Mouse (Mus musculus): ENCODE data around the gene Gm20388. TPM values are rescaled to one million over a fixed set of nuclear protein-coding genes. Genes with fewer than 3 reads are reported as not detected.

The Gm20388 gene
- total RNA-seq, 2 experiments from 2014 or later: 6.8 to 7.8 TPM

DNA sequence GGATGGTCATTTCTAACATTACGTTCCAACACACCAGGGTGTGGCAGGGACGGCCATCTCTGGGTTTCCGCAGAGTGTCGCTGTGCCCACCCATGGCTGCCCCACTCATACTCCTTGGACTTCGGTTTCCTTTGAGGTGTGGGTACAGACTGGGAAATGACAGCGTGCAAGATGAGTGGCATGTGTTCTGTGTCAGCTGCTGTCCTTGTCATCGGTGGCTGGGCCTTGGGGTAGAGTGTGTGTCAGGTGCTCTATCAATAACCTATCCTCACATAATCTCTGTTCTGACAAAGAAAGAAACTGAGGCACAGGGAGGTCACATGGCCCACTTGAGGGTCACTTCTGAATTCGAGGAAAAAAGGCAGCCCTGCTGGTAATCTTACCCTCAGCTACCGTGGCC lies 2726.6 kb downstream of the Gm20388 start:
- no peak for DNase-seq
- intact Hi-C loops (cut with DNase I): loop anchor here (1.0 kb wide), 1 partner anchor 12 kb away; no protein-coding TSS in a partner anchor

DNA sequence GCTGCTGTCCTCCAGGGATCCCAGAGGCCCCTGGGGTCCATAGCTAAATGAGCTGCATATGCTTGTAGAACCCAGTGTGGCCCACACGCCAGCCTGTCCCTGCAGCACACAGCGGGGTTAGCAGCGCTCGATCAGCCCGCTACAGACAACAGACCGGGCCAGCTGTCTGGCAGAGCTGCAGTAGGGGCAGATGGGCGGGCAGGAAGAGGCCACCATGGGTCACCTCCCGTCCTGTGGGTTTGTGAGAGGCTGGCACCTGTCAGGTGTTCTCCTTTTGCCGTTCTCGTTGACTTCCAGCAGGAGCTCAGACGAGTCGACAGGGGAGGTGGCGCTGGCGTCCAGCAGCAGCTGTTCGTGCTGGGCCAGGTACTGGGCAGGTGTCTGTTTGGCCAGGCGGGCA lies 2728.0 kb downstream of the Gm20388 start:
- intact Hi-C loops (cut with DNase I): no loop called here

GRCm38 (mm10) chr8:122639521-122640248 lies 2729.0 kb downstream of the Gm20388 start:
- DNase-seq: peak; percentile 64 to 65
- intact Hi-C loops (cut with DNase I): no loop called here

More for the DNA sequence above, 2728.0 kb downstream of the Gm20388 start:
- DNase-seq: no peak

DNA sequence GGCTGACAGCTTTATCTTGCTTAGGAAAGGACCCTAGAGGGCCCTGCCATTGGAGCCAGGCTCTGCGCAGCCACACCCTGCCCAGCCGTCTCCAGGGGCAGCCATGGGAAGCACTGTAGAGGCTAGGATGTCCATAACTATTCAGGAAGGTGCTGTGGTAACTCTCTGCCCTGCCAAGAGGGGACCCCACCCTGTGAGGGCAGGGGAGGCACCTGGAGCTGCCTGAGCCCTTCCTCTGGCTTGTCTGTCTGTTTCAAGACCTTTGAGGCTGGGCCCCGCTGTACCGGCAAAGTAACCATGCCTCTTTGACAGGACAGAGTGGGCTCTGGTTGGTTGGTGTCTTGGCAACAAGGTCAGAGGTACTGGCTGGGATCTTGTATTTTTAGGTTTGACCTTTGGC lies 2730.2 kb downstream of the Gm20388 start:
- intact Hi-C loops (cut with DNase I): no loop called here
- DNase-seq: no peak

GRCm38 (mm10) chr8:122641406-122641805 lies 2730.8 kb downstream of the Gm20388 start:
- no peak for DNase-seq
- intact Hi-C loops (cut with DNase I): no loop called here

GRCm38 (mm10) chr8:122642071-122642470 lies 2731.4 kb downstream of the Gm20388 start:
- no peak for DNase-seq
- intact Hi-C loops (cut with DNase I): no loop called here

- DNase-seq: no peak
- intact Hi-C loops (cut with DNase I): no loop called here
These were observed 2733.7 kb downstream of the Gm20388 start for GRCm38 (mm10) chr8:122644175-122644954.

DNA sequence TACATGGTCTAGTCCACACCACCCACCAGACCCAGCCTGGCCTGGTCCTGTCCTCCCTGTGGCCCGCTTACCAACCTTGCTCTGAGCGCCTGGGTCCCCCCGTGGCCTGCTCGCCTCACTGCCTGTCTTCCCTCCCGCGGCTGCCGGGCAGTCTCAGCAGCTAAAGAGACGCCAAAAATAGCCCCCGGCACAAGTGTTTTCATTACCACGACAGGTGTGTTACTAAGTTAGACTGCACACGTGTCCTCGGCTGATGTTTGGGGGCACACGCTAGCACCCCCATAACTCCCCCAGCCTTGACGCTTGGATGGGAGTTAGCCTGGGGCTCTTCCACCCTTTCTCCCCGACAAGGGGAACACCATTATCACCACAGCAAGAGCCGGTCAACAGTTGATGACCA lies 2735.7 kb downstream of the Gm20388 start:
- DNase-seq: no peak
- intact Hi-C loops (cut with DNase I): no loop called here

DNA sequence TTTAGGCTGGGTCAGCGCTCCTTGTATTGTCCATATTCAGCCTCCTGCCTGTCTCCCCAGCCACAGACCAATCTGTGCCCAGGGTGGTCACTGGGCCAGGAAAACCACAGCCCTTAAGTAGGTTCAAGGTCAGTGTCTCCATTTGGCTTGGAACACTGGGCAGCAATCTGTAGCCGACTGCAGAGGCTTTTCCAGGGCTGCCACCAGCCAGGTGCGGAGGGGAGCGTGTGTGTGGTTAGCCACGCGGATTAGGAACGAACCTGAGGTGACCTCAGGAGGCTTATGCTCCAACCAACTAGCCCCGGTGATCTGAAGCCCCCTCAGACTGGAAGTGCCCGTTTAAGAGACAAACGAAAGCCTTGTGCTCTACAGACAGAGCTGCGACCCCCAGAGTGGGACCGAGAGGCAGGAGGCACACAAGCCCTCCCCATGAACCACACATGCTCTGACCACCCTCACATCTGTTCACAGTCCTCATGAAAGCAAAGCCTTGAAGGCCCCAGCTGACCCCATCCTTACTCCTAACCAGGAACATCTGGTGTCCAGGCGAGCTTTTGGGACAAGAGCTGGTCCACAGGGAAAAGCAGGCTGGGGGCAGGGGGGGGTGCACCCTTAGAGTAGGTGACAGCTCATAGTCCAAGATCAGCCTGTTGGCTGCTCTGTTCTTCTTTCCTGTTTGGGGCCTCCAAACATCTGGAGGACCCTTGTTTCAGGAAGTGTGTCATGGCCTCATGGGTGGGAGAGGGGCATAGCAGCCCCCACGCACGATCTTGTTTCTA lies 2737.7 kb downstream of the Gm20388 start:
- intact Hi-C loops (cut with DNase I): no loop called here
- DNase-seq: no peak

- DNase-seq: peak in 1 of 2 experiments; percentile 73
- intact Hi-C loops (cut with DNase I): no loop called here
These were observed 2740.8 kb downstream of the Gm20388 start for GRCm38 (mm10) chr8:122651326-122651921.

DNA sequence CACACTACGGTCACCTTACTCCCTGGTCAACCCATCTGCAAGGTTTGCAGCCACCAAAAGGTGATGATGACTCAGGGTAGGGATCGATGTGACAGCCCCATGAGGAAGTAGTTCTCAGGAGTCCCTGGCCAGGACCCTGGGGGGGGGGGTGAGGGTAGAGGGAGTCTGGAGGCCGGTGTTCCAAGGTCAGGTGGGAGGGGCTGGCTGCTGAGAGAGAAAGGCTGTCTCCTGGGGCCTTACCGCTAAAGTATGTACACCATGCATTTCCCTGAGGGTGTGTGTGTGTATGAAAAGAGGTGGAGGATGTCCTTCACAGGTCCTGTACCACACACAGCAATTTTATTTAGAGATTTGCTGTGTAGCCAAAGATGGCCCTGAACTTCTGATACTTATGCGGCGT lies 2742.0 kb downstream of the Gm20388 start:
- intact Hi-C loops (cut with DNase I): no loop called here
- no peak for DNase-seq

DNA sequence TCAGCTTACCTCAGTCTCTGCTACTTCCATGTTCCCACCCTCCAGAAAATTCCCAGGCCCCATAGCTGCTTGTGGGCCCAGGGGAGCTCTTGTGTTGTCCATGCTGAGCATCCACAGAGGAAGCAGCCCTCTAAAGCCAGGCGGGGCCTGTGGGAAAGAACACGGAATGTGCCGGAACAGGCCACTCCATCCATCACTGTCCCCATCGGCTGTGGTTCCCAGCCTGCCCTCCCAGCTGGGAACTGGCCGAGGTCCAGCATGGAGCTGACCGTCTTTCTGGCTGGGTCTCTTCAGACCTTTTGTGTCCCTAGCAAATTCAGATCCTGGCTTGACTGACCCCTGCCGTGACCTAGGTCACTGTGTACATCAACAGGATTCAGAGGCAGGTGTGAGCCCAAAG lies 2744.1 kb downstream of the Gm20388 start:
- DNase-seq: no peak
- intact Hi-C loops (cut with DNase I): no loop called here

- no peak for DNase-seq
These were observed 2745.7 kb downstream of the Gm20388 start for GRCm38 (mm10) chr8:122656056-122656999.

GRCm38 (mm10) chr8:122658149-122658806 lies 2747.6 kb downstream of the Gm20388 start:
- intact Hi-C loops (cut with DNase I): no loop called here
- DNase-seq: no peak

More at GRCm38 (mm10) chr8:122656056-122656999, 2745.7 kb downstream of the Gm20388 start:
- intact Hi-C loops (cut with DNase I): no loop called here

DNA sequence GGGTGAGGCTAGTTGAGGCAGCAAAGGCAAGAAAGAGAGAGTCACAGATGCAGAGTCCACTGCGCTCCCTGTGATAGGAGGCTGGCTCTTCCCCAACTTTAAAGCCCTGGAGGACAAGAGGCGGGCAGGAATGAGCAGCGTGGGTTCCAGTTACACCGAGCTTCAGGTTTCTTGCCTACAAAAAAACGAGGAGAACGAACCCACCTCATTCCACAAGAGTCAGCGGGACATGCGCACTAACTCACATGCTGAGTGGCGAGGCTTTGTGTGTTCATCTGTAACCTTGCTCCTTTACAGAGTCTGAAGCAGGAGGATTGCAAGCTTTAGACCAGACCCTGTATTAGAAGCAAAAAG lies 2748.1 kb downstream of the Gm20388 start:
- intact Hi-C loops (cut with DNase I): no loop called here
- no peak for DNase-seq

DNA sequence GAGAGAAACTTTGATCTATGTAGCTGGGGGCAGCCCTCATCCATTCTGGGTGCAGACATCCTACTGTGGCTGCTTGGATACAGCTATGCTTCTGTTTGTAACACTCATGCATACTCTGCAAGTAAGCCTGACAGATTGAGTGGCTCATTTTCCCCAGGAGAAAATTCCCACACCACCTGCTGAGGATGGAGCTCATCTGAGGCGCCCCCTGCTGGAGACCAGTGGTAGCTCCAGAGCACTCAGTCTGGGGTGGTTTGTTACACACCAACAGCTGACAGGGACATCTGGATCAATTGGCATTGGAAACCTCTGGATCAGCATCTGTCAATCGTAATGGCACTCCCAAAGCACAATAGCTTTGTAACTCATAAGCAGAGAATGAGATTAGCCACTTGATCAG lies 2749.4 kb downstream of the Gm20388 start:
- intact Hi-C loops (cut with DNase I): no loop called here
- DNase-seq: no peak

GRCm38 (mm10) chr8:122661138-122661537 lies 2750.5 kb downstream of the Gm20388 start:
- intact Hi-C loops (cut with DNase I): no loop called here
- DNase-seq: peak; percentile 74 to 78

DNA sequence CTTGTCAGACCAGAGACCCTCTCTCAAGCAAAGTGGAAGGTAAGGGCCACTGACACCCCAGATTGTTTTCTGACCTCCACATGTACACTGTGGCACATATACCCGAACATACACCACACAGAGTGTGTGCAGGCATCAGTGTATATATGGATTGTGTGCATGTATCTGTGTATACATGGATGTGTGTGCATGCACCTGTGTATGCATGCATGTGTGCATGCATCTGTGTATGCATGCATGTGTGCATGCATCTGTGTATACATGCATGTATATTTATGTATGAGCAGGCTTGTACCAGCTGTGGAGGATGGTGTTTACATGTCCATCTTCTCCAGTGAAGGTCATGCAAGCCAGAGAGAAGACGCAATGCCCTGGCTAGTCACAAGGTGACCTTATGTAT lies 2751.3 kb downstream of the Gm20388 start:
- intact Hi-C loops (cut with DNase I): no loop called here

GRCm38 (mm10) chr8:122663106-122663505 lies 2752.5 kb downstream of the Gm20388 start:
- DNase-seq: no peak

More for the DNA sequence above, 2751.3 kb downstream of the Gm20388 start:
- DNase-seq: no peak

More at GRCm38 (mm10) chr8:122663106-122663505, 2752.5 kb downstream of the Gm20388 start:
- intact Hi-C loops (cut with DNase I): no loop called here
